Mouse (Mus musculus): Measurements from ENCODE around the gene Tes3-ps.

Gene Tes3-ps

DNA sequence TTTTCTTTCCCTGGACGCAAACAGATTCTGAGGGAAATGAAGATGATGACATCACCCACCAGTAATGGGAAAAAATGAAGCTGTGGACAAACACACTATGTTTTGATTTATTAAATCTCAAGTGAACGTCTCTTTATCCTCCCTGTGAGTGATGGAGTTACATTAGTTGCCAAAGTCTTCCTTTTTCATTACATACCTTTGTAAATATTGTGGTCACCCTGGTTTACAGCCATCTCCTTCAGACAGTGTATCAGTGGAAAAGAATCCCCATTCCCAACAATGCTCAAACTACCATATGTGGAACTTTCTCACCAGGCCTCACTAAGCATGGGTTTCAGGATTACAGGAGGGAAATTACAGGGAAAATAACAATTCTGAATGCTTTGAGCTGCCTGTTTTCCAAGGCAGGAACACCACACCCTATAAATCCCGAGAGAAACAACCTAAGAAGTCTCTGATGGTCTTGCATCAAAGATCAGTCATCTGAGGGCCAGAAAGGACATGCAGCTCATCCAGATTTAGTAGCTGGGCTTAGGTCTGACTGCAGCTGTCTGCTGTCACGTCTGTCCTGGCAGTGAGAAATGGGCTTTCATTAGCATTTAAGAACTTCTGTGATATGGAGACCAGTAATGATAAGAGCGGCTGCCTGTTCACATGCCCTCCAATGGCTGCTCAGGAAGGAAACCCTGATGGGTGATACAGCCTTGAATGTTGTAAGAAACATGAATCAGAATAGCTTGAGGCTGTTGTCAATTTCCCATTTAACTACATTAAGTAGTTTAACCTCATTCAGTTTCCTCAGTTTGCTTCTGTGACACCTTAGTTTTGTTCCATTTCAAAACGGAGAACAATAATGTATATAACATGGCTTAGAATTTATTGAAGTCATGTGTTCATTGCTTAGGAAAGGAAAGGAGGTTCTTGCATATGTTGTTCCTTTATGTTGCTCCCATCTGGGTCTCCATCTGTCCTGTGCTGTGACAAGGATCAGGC, at the start of gene Tes3-ps:
Gene Tes3-ps, plus strand, starts transcription at position 943 of the 993 bp plus-strand sequence.
- peak; percentile 96 for DNase-seq

DNA sequence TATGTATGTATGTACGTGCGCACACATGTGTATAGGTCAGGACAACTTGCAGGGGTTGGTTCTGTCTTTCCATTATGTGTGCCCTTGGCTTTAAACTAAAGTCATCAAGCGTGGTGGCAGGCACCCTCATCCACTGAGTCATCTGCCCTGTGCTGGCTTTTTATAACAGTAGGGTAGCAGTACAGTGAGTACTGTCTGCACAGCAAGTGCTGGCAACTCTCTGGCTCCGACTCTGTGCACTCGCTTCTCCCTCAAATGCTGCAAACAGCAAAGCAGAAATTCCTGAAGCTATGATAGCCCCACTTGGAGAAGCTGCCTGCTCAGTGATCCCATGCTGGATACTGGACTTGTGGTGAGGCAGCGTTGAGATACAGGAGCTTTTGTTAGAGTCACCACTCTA, 48.7 kb upstream of the Tes3-ps start:
- no peak for DNase-seq

- peak; percentile 96 for DNase-seq
These were observed 43.8 kb upstream of the Tes3-ps start for GRCm38 (mm10) chr13:49449318-49449749.

GRCm38 (mm10) chr13:49460276-49460675, 32.8 kb upstream of the Tes3-ps start:
- peak; percentile 96 for DNase-seq

GRCm38 (mm10) chr13:49460692-49461414, 32.3 kb upstream of the Tes3-ps start:
- peak; percentile 96 for DNase-seq

DNA sequence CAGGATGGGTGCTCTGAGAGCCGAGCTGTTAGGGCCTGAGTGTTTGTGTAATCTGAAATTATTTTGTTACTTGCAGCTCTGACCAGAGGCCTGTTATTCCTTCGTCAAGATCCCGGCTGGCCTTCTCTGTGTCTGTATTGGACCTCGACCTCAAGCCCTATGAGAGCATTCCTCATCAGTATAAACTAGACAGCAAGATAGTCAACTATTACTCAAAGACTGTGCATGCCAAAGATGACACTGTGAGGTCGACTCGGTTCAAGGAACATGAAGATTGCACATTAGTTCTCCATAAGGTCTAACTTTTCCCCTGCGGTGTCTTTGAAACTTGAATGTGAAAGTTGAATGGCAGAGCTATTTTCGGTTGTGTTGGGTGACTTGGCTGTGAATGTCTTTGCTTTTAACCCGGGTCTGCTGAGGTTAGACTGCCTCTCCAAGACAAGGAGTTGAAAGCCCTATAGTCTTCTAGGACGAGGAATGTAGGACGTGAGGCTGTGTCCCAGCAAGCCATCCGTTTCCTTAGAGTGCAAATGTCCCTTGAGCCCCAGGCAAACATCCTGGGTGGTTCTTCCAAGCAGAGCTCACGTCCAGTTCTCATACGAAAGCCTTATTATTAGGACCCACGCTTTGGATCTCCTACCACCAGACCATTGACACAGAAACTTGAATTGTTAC, 31.5 kb upstream of the Tes3-ps start:
- DNase-seq, result peak; percentile 95

DNA sequence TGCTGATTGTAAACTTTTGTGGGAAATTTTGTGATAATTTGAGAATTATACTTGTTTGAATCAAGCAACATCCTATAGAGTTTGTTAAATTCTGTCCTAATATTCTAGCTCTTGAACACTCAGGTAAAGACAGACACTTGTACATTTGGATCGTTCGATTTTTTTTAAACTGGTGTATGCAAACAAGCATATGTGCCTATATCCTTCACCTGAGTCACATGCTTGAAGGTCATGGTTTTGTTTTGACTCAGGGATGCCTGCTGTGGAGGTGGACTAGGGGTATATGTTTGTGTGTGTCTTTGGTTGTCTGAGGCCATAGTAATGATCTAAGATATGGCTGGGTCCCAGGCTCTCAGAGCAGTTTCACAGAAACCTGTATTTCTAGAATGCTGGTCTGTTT, 30.2 kb upstream of the Tes3-ps start:
- DNase-seq, result no peak

DNA sequence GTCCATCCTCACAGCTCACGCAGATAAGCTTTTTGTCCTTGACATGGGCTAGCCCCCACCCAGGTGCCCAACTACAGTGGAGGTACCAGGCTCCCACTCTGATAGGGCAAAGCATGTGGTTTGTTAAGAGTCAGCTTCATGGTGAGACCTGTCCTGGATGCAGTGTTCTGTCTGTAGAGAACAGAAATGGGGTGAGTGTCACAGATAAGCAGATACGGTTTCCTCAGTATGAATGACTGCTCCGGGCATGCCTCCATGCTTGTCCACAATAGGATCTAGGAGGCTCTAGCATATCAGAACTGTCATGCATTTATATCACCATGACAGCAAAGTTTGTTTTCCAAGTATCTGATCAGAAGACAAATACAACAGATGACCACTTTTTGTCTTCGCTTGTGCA, 27.2 kb upstream of the Tes3-ps start:
- peak; percentile 83 for DNase-seq

DNA sequence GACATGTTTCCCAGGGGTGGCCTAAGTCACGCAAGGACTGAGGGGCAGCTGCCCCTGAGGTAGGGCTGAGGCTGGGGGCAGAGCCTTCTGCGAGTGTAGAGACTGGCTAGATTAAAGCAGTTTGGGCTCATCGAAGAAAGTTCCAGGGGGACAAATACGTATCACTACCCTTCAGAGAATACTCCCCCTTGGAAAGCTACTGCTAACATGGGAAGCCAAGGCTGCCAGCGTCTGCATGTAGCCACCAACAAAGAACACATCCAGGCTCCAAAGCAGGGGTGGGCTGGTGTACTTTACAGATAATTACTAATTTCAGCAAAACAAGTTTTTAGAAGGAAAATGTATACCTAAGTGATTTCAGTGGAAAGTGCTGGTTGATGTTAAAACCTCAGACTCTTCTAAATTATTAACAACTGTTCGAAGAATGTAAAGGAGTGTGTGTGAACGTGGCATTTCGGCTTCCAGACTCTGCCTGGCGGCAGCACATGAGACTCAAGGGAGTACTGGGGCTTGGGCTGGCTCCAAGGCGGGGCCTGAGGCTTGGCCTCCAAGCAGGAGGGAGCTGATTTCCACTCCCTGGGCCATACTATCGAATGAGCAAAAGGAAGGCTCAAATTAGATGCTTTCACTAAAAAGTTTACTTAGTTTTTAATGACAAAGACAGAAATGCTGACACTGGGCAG, 26.6 kb upstream of the Tes3-ps start:
- peak; percentile 97 for DNase-seq

DNA sequence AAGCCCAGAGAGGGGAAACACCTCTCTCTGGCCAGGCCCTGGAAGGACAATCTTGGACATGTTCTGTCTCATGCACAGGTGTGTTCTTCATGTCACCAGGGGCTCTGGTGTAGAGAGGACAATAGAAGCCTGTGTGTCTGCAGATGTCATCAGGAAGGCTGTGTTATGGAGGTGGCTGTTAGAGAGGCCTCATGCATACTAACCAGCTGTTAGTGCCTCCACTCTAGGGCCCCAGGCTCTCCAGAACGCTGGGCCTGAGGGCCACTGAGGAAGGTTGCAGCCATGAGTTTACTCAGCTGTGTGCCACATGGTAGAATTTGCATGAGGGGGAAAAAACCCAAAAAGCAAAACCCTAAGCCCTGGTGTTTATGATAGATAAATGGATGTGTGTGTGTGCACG, 25.5 kb upstream of the Tes3-ps start:
- peak; percentile 91 for DNase-seq

- DNase-seq, result peak; percentile 89
These were observed 24.1 kb upstream of the Tes3-ps start for GRCm38 (mm10) chr13:49469002-49469401.

GRCm38 (mm10) chr13:49470319-49470718, 22.8 kb upstream of the Tes3-ps start:
- peak; percentile 88 for DNase-seq

DNA sequence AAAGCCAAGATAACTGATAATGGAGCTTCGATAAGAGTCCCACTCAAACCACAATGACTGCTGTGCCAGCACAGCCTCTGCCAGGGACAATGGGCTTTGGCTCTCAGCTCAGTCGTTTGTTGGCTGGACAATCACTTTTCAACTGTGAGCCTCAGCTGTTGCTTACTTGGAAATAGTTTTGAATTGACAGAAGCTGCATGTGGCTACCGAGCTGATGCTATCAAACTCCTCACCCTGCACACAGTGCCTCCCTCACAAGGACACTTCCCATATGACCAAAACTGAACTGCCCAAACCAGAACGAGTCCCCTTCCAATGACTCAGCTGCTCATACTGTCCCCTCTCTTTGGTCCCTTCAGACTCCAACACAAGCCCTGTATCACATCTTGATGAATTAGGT, 22.3 kb upstream of the Tes3-ps start:
- peak; percentile 96 for DNase-seq

GRCm38 (mm10) chr13:49471981-49472675, 21.0 kb upstream of the Tes3-ps start:
- peak; percentile 85 for DNase-seq

GRCm38 (mm10) chr13:49472676-49473005, 20.5 kb upstream of the Tes3-ps start:
- peak; percentile 87 for DNase-seq

GRCm38 (mm10) chr13:49477887-49478286, 15.2 kb upstream of the Tes3-ps start:
- DNase-seq, result peak; percentile 74

DNA sequence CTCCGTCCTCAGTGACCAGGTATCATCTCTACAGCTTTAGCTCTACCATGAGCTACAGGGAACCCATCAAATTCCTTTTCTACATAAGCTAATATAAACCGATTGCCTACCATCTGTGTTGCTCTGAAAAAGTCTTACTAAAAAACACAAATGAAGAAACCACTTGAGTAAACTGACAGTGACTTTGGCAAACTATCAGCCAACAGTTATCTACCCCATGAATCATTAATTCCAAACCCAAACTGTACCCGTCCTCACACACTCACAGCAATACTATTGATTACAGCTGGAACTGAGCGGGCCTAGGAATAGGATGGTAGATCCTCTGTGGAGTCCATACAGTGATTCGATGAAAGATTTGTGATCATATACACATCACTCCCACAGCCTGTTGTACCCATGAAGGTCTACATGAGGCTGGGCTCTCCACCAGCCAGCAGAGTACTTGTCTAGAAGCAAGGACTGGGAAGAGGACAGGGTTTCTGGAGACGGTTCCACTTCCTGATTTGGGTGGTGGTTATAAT, 14.2 kb upstream of the Tes3-ps start:
- DNase-seq, result peak; percentile 93

- DNase-seq, result peak; percentile 97
These were observed 13.7 kb upstream of the Tes3-ps start for GRCm38 (mm10) chr13:49479399-49479798.

DNA sequence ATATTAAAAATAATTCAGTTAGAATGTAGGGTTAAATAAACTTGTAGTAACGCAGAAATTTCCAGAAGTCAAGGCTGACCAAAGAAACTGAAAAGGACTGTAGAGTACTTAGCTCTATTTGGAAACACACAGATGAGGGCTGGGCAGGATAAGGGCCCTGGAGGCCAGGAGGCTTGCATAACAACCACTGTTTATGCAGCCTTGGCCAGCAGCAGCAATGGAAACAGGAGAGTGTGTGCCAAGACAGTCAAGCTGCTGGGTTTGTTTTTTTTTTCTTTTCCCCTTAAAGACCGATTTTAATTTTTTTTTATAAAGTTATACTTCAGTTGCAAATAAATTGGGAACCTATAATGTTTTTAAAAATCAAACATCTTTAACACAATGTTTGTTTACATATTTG, 13.1 kb upstream of the Tes3-ps start:
- DNase-seq, result peak; percentile 99

GRCm38 (mm10) chr13:49480551-49480950, 12.6 kb upstream of the Tes3-ps start:
- DNase-seq, result peak; percentile 96

GRCm38 (mm10) chr13:49485388-49485787, 7.7 kb upstream of the Tes3-ps start:
- DNase-seq, result no peak

DNA sequence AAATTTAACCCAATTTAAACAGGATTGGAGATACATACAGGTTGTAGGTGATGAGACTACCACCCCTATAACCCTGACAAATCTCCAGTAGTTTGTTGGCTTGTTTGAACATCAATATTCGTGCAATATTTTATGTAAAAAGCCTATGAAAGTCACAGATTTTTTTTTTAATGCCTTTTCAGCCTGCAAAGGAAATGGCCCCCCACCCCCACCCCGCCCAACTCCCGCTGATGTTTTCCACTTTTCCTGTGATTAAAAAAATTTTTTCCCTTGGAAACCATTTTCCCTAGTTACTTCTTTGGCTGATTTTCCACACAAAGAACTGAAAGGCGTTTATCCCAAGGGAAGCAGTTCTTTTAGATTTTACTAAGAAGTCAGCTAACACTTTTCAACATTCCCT, 11.4 kb downstream of the Tes3-ps start, which contains the start of gene Ecm2:
Gene Ecm2, plus strand, starts transcription at position 301 of the 400 bp plus-strand sequence.
- DNase-seq, result no peak
